Mouse (Mus musculus) heart, embryonic 10.5 days (tissue): ENCODE results near the gene Cfap65. TPM values are rescaled to one million over a fixed set of nuclear protein-coding genes. Genes with fewer than 3 reads are reported as not detected.

ENCODE experiments used
- DNase-seq: peaks from one replicate; pipeline ENCODE4 v3.0.0-alpha.2; 2017; ENCODE audit warnings: low spot score
- H3K27ac ChIP-seq: fragments of 300-500 bp; sonication (generic); 2 replicates; pipeline ENCODE4 v1.5.1; 2016; ENCODE audit warnings: mild to moderate bottlenecking
- H3K27me3 ChIP-seq: fragments of 300-500 bp; sonication (generic); 2 replicates; pipeline ENCODE4 v1.6.1; 2016; ENCODE audit warnings: mild to moderate bottlenecking; ENCODE audit not compliant: poor library complexity, insufficient read depth, severe bottlenecking
- H3K36me3 ChIP-seq: fragments of 300-500 bp; sonication (generic); 2 replicates; pipeline ENCODE4 v1.6.1; 2016; ENCODE audit warnings: mild to moderate bottlenecking, moderate library complexity
- H3K4me1 ChIP-seq: fragments of 300-500 bp; sonication (generic); 2 replicates; pipeline ENCODE4 v1.6.1; 2016; ENCODE audit warnings: mild to moderate bottlenecking
- H3K4me3 ChIP-seq: fragments of 300-500 bp; sonication (generic); 2 replicates; pipeline ENCODE4 v1.5.1; 2016; ENCODE audit warnings: mild to moderate bottlenecking, moderate library complexity
- H3K9me3 ChIP-seq: fragments of 300-500 bp; sonication (generic); 2 replicates; pipeline ENCODE4 v1.6.1; 2016; ENCODE audit warnings: mild to moderate bottlenecking, moderate library complexity
- WGBS: fragments of 180-500 bp; shearing (Covaris S2); methylation state at CpG from one replicate; pipeline ENCODE4 v1.1.7; 2016; 5-methylcytosine and 5-hydroxymethylcytosine counted together
- polyA plus RNA-seq: library from polyadenylated mRNA; unstranded; fragments of >200 nt; fragmentation: Nextera tagmentation; extraction: Ambion mirVana; gene quantifications from 2 replicates; pipeline ENCODE4 v1.2.1, GENCODE M21; 2016

Cfap65 gene
- not detected in 2 replicates for polyA plus RNA-seq

DNA sequence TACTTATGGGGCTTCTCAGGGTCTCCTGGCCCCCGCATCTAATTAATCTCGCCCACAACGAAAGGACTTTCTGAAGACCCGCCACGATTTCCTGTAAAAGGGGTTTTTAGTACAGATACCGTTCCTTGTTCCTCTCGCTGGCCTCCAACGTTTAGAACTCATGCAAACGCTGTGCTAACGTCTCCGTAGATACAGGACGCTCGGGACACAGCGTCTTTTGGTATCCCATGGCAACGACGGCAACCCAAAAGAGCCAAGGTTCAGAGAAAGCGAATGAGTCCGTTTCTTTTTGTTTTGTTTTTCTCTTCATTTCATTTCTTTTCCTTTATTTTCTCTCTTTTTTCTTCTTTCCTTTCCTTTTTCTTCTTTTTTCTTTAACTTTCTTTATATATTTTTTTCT, at the start of gene Cfap65:
Cfap65 (minus strand) TSS at position 198 of the 400 bp plus-strand sequence.
- no peaks in the 10 kb centered on the region for H3K9me3 ChIP-seq
- H3K27me3 ChIP-seq = peaks cover 72% of the 10 kb centered on the region
- H3K4me1 ChIP-seq = no peaks in the 10 kb centered on the region
- WGBS = 2% methylated on average over 18 of the region's 18 CpGs
- no peak within 1 kb of the TSS; the same call in 1 of the 2 replicates for H3K4me3 ChIP-seq
- H3K27ac ChIP-seq = no peak within 1 kb of the TSS
- DNase-seq = no peak
- H3K36me3 ChIP-seq = no peaks in the 10 kb centered on the region

DNA sequence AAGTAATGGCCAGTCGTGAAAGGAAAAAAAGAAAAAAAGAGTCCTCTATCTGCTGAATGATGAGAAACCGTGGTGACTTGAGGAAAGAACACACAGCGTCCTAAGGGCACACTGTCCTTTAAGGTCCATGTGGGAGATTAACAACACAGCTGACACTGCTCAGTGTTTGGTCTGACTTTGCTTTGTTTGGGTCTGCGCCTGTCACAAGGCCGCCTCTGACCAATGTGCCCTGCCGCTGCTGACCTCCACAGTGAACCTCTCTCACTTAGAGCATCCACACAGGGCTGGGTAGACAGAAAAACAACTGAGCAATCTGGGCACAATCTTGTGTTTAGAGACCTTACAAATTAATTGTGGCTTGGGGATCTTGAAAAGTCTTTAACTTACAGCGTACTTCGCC, 41.6 kb upstream of the Cfap65 start:
- Histone ChIP-seq H3K4me1 (peaks cover 8% of the 10 kb centered on the region; the same call in 1 of the 2 replicates), H3K36me3 (no peaks in the 10 kb centered on the region), H3K27me3 (no peaks in the 10 kb centered on the region), H3K4me3 (no peak overlapping the region), H3K27ac (no peak overlapping the region), H3K9me3 (no peaks in the 10 kb centered on the region)
- WGBS = 76% methylated on average over 8 of the region's 8 CpGs
- DNase-seq = no peak

- H3K4me3 ChIP-seq = no peak overlapping the region
- WGBS = 97% methylated on average over 1 of the region's 1 CpGs
- peaks cover 12% of the 10 kb centered on the region; the same call in 1 of the 2 replicates for H3K4me1 ChIP-seq
- H3K36me3 ChIP-seq = no peaks in the 10 kb centered on the region
- H3K27me3 ChIP-seq = no peaks in the 10 kb centered on the region
- H3K9me3 ChIP-seq = no peaks in the 10 kb centered on the region
- H3K27ac ChIP-seq = no peak overlapping the region
- DNase-seq = no peak
These were observed 40.5 kb upstream of the Cfap65 start for GRCm38 (mm10) chr1:74975936-74976335.

GRCm38 (mm10) chr1:74973590-74973989, 38.2 kb upstream of the Cfap65 start:
- 78% methylated on average over 6 of the region's 6 CpGs for WGBS
- Histone ChIP-seq H3K4me3 (no peak overlapping the region), H3K36me3 (no peaks in the 10 kb centered on the region), H3K9me3 (no peaks in the 10 kb centered on the region), H3K27me3 (no peaks in the 10 kb centered on the region), H3K27ac (no peak overlapping the region), H3K4me1 (peaks cover 9% of the 10 kb centered on the region; the same call in 1 of the 2 replicates)
- DNase-seq = no peak

DNA sequence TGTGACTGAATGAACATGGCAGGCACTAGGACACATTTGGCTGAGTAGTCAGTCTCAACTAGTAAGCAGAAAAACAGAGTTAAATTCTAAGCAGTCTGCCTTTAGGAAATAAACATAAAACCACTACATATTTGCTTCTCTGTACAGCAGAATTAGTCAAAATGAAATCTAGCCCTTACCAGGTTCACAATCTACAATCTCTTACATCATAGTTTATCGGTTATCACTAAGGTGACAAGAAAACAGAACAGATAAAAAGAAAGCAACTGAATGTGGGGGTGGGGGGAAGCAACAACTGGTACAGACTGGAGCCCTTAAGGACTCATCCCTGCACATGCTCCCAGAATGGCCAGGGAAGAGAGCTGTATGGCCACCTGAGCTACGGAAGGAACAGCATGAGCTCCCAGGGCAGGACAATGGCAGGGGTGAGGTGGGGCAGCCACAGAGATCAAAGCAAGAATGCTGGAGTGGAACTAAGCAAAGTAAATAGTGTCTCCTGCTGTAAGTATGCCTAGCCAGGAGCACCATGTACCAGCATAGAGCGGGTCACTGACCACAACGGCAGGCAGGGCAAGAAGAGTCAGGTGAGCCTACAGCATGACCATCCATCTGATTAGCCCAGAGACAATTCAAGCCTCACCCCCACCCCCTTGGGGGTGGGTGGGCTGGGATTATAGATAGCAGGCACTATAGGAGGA, 36.1 kb upstream of the Cfap65 start:
- no peak overlapping the region for H3K27ac ChIP-seq
- no peaks in the 10 kb centered on the region for H3K36me3 ChIP-seq
- H3K4me3 ChIP-seq = no peak overlapping the region
- WGBS = 54% methylated on average over 4 of the region's 4 CpGs
- H3K27me3 ChIP-seq = 0 out of 2 replicates have a peak, but pooled peaks cover 5% of the 10 kb centered on the region
- H3K9me3 ChIP-seq = no peaks in the 10 kb centered on the region
- DNase-seq = no peak
- H3K4me1 ChIP-seq = peaks cover 13% of the 10 kb centered on the region; the same call in 1 of the 2 replicates

DNA sequence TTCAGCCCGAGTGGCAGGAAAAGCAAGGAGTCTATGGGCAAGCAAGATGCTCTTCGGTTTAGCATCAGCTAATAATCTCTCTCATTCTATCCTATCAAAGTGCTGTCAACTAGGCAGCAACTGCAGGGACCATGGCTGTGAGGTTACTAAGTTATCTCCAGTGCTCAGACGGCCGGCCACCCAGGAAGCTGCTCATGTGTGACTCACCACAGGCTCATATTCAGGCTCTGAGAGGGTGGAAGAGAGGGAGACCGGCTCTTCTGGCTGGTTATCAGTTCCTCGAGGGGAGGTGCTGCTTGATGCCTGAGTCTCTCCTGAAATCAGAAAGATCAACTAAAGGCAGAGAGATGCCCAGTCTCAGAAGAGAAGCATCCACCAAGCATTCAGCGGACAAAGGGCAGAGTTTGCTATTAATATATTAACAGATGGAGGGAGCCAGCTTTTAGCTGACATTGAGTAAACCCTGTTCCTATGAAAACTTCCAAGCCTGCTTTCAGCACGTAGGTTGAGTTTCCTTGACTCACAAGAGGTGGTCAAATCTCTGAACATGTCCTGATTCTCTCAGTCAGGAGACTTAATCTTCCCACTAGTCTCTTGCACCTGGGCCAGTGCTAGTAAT, 32.7 kb upstream of the Cfap65 start:
- no peak for DNase-seq
- H3K27me3 ChIP-seq = peaks cover 14% of the 10 kb centered on the region
- H3K4me3 ChIP-seq = no peak overlapping the region
- peaks cover 19% of the 10 kb centered on the region for H3K4me1 ChIP-seq
- WGBS = 37% methylated on average over 8 of the region's 8 CpGs
- no peaks in the 10 kb centered on the region for H3K36me3 ChIP-seq
- H3K27ac ChIP-seq = no peak overlapping the region
- no peaks in the 10 kb centered on the region for H3K9me3 ChIP-seq

DNA sequence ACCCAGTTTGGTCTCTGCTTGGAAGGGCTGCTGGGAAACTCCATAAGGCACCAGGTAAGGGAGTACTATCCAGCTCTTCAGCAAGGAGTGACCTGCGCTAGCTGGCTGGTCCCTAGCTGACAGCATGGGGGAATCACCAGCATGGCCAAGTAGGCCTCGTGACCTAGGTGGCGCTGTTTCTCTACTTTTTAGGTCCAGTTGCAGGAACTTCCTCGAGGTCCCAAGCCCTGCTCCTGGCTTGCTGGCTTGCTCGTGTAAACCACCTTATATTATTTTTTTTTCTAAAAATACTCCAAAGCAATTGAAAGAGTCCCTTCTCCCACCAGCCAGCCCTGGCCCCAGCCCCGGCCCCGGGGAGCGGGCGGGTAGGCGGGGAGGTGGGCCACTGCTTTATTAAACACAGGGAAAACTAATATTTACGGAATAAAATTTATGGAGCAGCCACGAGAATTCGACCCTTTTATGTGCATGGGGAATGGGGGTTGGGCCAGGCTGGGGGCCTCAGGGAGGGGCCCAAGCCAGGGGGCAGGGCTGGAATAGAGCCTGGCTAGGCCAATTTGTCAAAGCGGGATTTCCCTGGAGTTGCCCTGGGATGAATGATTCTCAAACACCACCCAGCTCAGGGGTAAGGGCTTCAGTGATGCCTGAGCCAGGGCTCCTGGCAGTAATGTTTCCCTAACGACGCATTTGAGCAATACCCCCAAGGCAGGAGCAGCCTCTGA, 29.3 kb upstream of the Cfap65 start:
- WGBS = 19% methylated on average over 16 of the region's 16 CpGs
- peak overlapping the region; percentile 65 for H3K27ac ChIP-seq

DNA sequence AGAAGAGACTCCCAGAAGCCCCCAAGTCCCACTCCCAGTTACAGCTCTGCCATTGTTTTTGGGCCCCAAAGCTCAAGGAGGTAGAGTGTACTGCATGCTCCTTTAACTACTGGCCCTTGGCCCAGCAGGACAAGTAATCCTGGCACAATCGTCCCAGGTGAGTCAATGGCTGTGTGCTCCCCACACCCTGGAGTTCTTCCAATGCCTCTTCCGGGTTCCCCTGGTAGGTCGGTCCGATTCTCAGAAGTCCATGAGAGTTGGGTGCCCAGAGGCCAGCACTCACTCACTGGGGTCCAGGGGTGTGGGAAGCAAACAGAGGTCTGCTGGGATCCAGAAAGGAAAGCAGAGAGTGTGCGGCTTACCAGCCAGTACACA, 27.4 kb upstream of the Cfap65 start:
- Histone ChIP-seq H3K4me3 (no peak overlapping the region), H3K4me1 (peaks cover 8% of the 10 kb centered on the region), H3K36me3 (no peaks in the 10 kb centered on the region), H3K9me3 (no peaks in the 10 kb centered on the region), H3K27me3 (peaks cover 42% of the 10 kb centered on the region), H3K27ac (no peak overlapping the region)
- DNase-seq = no peak
- WGBS = 80% methylated on average over 5 of the region's 5 CpGs

More for the DNA sequence above, 29.3 kb upstream of the Cfap65 start:
- peaks cover 14% of the 10 kb centered on the region for H3K4me1 ChIP-seq
- H3K4me3 ChIP-seq = peak overlapping the region; percentile 45
- H3K9me3 ChIP-seq = no peaks in the 10 kb centered on the region
- H3K36me3 ChIP-seq = no peaks in the 10 kb centered on the region
- H3K27me3 ChIP-seq = peaks cover 32% of the 10 kb centered on the region
- DNase-seq = peak; percentile 91

GRCm38 (mm10) chr1:74962126-74962852, 26.9 kb upstream of the Cfap65 start:
- 70% methylated on average over 5 of the region's 5 CpGs for WGBS
- Histone ChIP-seq H3K4me1 (peaks cover 6% of the 10 kb centered on the region), H3K4me3 (no peak overlapping the region), H3K27me3 (peaks cover 45% of the 10 kb centered on the region), H3K27ac (no peak overlapping the region), H3K9me3 (no peaks in the 10 kb centered on the region), H3K36me3 (no peaks in the 10 kb centered on the region)
- no peak for DNase-seq

- Histone ChIP-seq H3K27me3 (peaks cover 47% of the 10 kb centered on the region), H3K9me3 (no peaks in the 10 kb centered on the region), H3K27ac (no peak overlapping the region), H3K36me3 (no peaks in the 10 kb centered on the region), H3K4me1 (peaks cover 6% of the 10 kb centered on the region), H3K4me3 (no peak overlapping the region)
- no peak for DNase-seq
- 81% methylated on average over 7 of the region's 7 CpGs for WGBS
These were observed 26.3 kb upstream of the Cfap65 start for GRCm38 (mm10) chr1:74961722-74962121.

- H3K9me3 ChIP-seq = no peaks in the 10 kb centered on the region
- peaks cover 62% of the 10 kb centered on the region for H3K27me3 ChIP-seq
- no peak overlapping the region for H3K4me3 ChIP-seq
- peaks cover 5% of the 10 kb centered on the region for H3K4me1 ChIP-seq
- DNase-seq = no peak
- no peak overlapping the region for H3K27ac ChIP-seq
- H3K36me3 ChIP-seq = no peaks in the 10 kb centered on the region
- 84% methylated on average over 7 of the region's 7 CpGs for WGBS
These were observed 24.7 kb upstream of the Cfap65 start for GRCm38 (mm10) chr1:74960059-74960458.

GRCm38 (mm10) chr1:74951556-74952210, 16.3 kb upstream of the Cfap65 start, which contains the start of gene Ihh:
TSS of gene Ihh (minus strand) at chr1:74951672.
- Histone ChIP-seq H3K9me3 (no peaks in the 10 kb centered on the region), H3K4me1 (peaks cover 41% of the 10 kb centered on the region), H3K4me3 (peak within 1 kb of the TSS; percentile 58), H3K36me3 (no peaks in the 10 kb centered on the region), H3K27ac (peak within 1 kb of the TSS; percentile 22; the same call in 1 of the 2 replicates), H3K27me3 (peaks cover 96% of the 10 kb centered on the region)
- WGBS = 2% methylated on average over 55 of the region's 55 CpGs
- no peak for DNase-seq
